Mouse (Mus musculus): Measurements from ENCODE around the gene Avil. TPM values are rescaled to one million over a fixed set of nuclear protein-coding genes. Genes with fewer than 3 reads are reported as not detected.
A peak's percentile ranks its signal among the peaks of the same experiment; 100 is the strongest.

The Avil gene
- polyA plus RNA-seq, 1 experiment from 2014 or later: 0.17 TPM

DNA sequence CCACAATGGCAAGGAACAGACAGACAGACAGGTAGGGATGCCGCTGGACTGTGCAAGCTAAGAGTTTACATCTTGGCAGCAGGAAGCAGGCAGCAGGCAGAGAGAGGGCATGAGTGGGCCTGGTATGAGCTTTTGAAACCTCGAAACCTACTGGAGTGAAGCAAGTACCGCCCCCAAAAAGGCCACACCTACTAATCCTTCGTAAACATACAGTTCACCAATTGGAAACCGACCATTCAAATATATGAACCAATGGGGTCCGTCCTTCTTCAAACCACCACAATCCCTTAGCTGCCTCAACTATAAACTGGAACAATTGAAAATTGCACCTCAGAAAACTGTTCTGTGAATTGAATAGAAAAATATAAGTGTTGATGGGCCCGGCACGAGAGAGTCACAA, 36.7 kb upstream of the Avil start:
- no peak overlapping the region for H3K4me2 ChIP-seq (replicated peaks; ENCODE audit: low read depth, low read length)
- H3K4me1 ChIP-seq (ENCODE audit: insufficient read depth, low read length): peaks cover 30% of the 10 kb centered on the region
- H3K9ac ChIP-seq (replicated peaks; ENCODE audit: low read length): no peak overlapping the region
- no peaks in the 10 kb centered on the region for H3K36me3 ChIP-seq (ENCODE audit: insufficient read depth, low read length)
- H3K27ac ChIP-seq (ENCODE audit: low read length): peak overlapping the region; percentile 91; the same call in 1 of the 2 replicates
- H3K9me3 ChIP-seq (ENCODE audit: low read length): no peaks in the 10 kb centered on the region
- no peaks in the 10 kb centered on the region for H3K27me3 ChIP-seq (ENCODE audit: insufficient read depth, low read length)
- 87% methylated on average over 8 of the region's 8 CpGs for WGBS
- no peak overlapping the region for H3K4me3 ChIP-seq (ENCODE audit: low read length)
- no peak for ATAC-seq (ENCODE audit: low FRiP score, low TSS enrichment)

DNA sequence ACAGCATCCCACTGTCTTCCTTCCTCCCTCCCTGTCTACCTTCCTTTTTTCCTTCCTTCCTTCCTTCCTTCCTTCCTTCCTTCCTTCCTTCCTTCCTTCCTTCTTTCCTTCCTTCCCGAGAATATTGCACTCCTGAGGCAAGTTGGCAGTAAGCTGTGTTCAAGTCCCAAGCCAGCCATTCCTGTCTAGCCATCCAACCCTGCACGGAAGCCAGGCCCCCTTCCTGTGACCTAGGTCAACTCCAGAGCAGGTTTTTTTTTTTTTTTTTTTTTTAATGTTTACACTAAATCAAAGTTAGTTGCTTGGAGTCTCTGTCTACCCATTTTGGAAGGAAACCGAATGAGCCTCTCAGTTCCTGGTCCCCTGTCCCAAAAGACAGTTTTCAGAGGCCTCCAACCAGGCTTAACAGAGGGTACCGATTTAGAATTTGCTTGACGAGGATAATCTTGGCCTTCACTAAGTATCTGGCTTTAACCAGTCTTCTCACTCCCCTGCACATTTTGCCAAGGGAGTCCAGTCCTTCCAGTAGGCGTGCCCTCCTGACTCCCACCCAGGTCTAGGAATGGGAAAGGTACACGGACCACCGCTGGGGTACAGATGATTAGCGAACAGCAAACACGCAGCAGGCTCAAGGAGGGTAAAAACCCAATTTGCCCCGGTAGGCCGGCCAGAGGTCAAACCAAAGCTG, 29.0 kb upstream of the Avil start:
- peak overlapping the region; percentile 2; the same call in 1 of the 2 replicates for H3K4me3 ChIP-seq (ENCODE audit: low read length)

DNA sequence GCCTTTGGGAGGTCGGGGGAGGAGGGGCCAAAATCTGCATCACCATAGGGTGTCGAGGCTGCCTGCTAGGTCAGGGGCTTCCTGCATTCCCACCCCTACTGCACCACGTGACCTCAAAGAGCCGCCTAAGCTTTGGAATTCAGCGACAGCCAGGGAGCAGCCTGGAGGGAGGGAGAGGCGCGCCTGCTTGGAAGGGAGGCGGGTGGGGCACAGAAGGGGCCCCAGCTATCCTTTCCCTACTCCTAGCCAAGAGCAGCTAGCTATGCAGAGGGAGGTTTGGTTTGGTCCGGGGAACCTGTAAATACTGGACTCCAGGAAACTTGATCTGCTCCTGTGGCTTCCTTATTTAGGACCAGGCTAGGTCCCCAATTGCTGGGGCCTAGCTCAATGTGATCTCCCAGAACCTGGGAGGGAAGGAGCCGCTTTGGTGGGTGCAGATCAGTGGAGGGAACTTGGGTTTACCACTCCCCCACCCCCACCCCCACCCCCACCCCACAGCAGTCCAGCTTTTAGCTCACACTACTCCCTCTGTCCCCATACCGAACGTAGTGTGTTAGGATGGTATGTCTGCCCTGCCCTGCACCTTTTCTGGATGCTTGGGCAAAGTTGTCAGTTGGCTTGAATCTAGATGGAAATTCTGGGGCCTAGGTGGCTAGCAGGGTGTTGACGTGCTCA, 28.3 kb upstream of the Avil start:
- Histone ChIP-seq H3K27me3 (ENCODE audit: insufficient read depth, low read length) (no peaks in the 10 kb centered on the region), H3K4me1 (ENCODE audit: insufficient read depth, low read length) (peaks cover 47% of the 10 kb centered on the region), H3K4me2 (replicated peaks; ENCODE audit: low read depth, low read length) (peak overlapping the region; percentile 41), H3K4me3 (ENCODE audit: low read length) (peak overlapping the region; percentile 2; the same call in 1 of the 2 replicates), H3K27ac (ENCODE audit: low read length) (peak overlapping the region; percentile 91), H3K36me3 (ENCODE audit: insufficient read depth, low read length) (no peaks in the 10 kb centered on the region), H3K9me3 (ENCODE audit: low read length) (no peaks in the 10 kb centered on the region), H3K9ac (replicated peaks; ENCODE audit: low read length) (peak overlapping the region; percentile 51; the same call in 1 of the 2 replicates)
- 9% methylated on average over 13 of the region's 13 CpGs for WGBS
- ATAC-seq (ENCODE audit: low FRiP score, low TSS enrichment): peak; percentile 92

More for the DNA sequence above, 29.0 kb upstream of the Avil start:
- Histone ChIP-seq H3K4me1 (ENCODE audit: insufficient read depth, low read length) (peaks cover 40% of the 10 kb centered on the region), H3K27ac (ENCODE audit: low read length) (peak overlapping the region; percentile 91), H3K9ac (replicated peaks; ENCODE audit: low read length) (peak overlapping the region; percentile 23; the same call in 1 of the 2 replicates), H3K27me3 (ENCODE audit: insufficient read depth, low read length) (no peaks in the 10 kb centered on the region), H3K4me2 (replicated peaks; ENCODE audit: low read depth, low read length) (peak overlapping the region; percentile 41), H3K9me3 (ENCODE audit: low read length) (no peaks in the 10 kb centered on the region), H3K36me3 (ENCODE audit: insufficient read depth, low read length) (no peaks in the 10 kb centered on the region)
- peak; percentile 60 for ATAC-seq (ENCODE audit: low FRiP score, low TSS enrichment)
- 6% methylated on average over 12 of the region's 12 CpGs for WGBS

DNA sequence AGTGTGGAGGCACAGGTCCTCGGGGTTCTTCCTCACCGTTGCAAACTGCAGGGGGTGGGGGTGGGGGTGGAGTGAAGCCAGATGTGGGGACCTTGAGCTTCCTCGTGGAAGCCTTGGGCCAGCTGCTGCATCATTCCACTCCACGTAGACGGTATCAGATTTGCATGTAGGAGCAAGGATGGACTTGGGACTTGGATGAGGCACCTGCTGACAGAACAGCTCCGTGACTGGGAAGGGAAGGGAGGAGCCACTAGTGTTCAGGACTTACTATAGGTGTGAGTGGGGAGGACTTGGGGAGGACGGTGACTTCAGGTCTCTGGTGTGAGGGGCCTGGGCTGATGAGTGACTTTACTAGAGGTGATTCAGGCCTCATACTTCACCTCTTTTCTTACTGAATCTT, 27.5 kb upstream of the Avil start:
- Histone ChIP-seq H3K36me3 (ENCODE audit: insufficient read depth, low read length) (no peaks in the 10 kb centered on the region), H3K27me3 (ENCODE audit: insufficient read depth, low read length) (no peaks in the 10 kb centered on the region), H3K4me1 (ENCODE audit: insufficient read depth, low read length) (peaks cover 54% of the 10 kb centered on the region), H3K4me3 (ENCODE audit: low read length) (no peak overlapping the region), H3K27ac (ENCODE audit: low read length) (peak overlapping the region; percentile 91), H3K4me2 (replicated peaks; ENCODE audit: low read depth, low read length) (no peak overlapping the region), H3K9ac (replicated peaks; ENCODE audit: low read length) (no peak overlapping the region), H3K9me3 (ENCODE audit: low read length) (no peaks in the 10 kb centered on the region)
- no peak for ATAC-seq (ENCODE audit: low FRiP score, low TSS enrichment)
- WGBS: 37% methylated on average over 7 of the region's 7 CpGs

DNA sequence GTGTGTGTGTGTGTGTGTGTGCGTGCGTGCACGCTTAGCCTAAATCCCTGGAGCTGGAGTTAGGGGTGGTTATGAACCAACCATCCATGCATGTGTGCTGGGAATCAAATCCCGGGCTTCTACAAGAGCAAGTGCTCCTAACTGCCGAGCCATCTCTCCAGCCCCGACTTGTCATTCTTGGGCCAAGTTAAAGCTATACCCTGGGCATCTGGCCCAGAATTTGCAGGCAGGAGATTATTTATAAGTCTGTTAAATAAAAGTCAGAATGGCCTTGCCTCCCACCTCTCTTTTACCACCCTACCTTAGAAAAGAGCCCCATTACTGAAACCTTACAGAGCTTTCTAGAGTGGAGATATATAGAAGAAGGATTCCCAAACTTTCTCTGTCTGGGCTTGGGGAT, 24.8 kb upstream of the Avil start:
- Histone ChIP-seq H3K27ac (ENCODE audit: low read length) (no peak overlapping the region), H3K4me2 (replicated peaks; ENCODE audit: low read depth, low read length) (no peak overlapping the region), H3K27me3 (ENCODE audit: insufficient read depth, low read length) (no peaks in the 10 kb centered on the region), H3K36me3 (ENCODE audit: insufficient read depth, low read length) (no peaks in the 10 kb centered on the region), H3K4me1 (ENCODE audit: insufficient read depth, low read length) (peaks cover 48% of the 10 kb centered on the region), H3K9ac (replicated peaks; ENCODE audit: low read length) (no peak overlapping the region), H3K9me3 (ENCODE audit: low read length) (no peaks in the 10 kb centered on the region), H3K4me3 (ENCODE audit: low read length) (no peak overlapping the region)
- WGBS: 88% methylated on average over 6 of the region's 6 CpGs
- no peak for ATAC-seq (ENCODE audit: low FRiP score, low TSS enrichment)

DNA sequence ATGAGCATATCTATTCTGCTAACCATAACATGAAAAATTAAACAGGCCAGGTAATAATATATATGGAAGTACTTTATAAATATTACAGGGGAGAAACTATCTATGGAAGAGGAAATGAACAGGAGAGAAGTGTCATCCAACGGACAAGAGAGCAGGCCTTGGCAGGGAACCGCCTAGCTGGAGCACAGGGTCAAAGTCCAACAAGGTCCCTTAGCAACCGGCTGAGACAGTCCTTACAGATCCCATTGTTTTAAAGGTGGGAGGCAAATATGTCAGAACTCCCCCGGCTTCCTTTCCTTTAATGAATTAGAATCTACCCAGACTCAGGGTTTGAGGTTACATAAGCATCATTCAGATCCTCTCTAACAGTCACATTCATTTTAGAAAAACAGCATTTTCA, 23.4 kb upstream of the Avil start:
- Histone ChIP-seq H3K4me1 (ENCODE audit: insufficient read depth, low read length) (peaks cover 48% of the 10 kb centered on the region), H3K27ac (ENCODE audit: low read length) (0 out of 2 replicates have a peak overlapping the region, but pooled peaks have one; percentile 1), H3K36me3 (ENCODE audit: insufficient read depth, low read length) (no peaks in the 10 kb centered on the region), H3K9me3 (ENCODE audit: low read length) (no peaks in the 10 kb centered on the region), H3K4me2 (replicated peaks; ENCODE audit: low read depth, low read length) (no peak overlapping the region), H3K9ac (replicated peaks; ENCODE audit: low read length) (no peak overlapping the region), H3K27me3 (ENCODE audit: insufficient read depth, low read length) (no peaks in the 10 kb centered on the region), H3K4me3 (ENCODE audit: low read length) (no peak overlapping the region)
- WGBS: 20% methylated on average over 4 of the region's 4 CpGs
- no peak for ATAC-seq (ENCODE audit: low FRiP score, low TSS enrichment)

DNA sequence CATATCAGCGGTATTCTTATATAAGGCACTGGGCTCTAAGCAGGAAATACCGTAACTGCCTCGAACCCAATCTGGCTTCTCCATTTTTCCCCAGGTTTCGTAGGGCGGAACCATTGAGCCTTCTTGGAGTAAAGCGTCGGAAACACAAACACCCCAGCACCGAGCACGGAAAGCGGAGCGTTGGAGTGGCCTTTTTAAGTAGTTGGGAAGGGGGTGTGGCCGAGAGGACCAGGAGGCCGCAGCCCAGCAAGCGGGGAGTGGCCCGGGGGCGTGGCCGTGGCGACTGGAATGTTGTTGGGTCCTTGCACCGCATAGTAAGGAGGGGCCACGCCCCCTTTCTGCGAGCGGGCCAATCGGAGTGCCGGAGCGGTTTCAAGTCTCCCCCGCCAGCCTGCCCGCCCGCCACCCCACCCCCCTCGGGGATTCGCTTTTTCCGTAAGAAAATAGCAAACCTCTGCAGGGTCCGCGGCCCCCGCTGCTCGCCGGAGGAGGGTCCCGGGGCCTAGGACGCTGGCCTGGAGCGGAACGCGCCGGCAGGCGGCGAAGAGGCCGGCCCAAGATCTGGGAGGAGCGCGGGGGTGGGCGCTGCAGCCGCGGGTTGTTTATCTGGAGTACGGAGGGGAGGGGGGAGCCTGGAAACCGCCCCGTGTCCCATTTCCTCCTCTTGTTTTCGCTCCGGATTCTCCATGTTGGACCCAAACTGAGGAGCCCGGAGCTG, 22.1 kb upstream of the Avil start, which contains the start of gene Ctdsp2:
TSS of gene Ctdsp2 (plus strand) at position 441 of the 718 bp plus-strand sequence.
- peak; percentile 92 for ATAC-seq (ENCODE audit: low FRiP score, low TSS enrichment)
- Histone ChIP-seq H3K9me3 (ENCODE audit: low read length) (no peaks in the 10 kb centered on the region), H3K4me1 (ENCODE audit: insufficient read depth, low read length) (peaks cover 48% of the 10 kb centered on the region), H3K36me3 (ENCODE audit: insufficient read depth, low read length) (peaks cover 3% of the 10 kb centered on the region; the same call in 1 of the 2 replicates), H3K9ac (replicated peaks; ENCODE audit: low read length) (peak within 1 kb of the TSS; percentile 99), H3K4me2 (replicated peaks; ENCODE audit: low read depth, low read length) (peak within 1 kb of the TSS; percentile 97), H3K27me3 (ENCODE audit: insufficient read depth, low read length) (no peaks in the 10 kb centered on the region), H3K4me3 (ENCODE audit: low read length) (peak within 1 kb of the TSS; percentile 99), H3K27ac (ENCODE audit: low read length) (peak within 1 kb of the TSS; percentile 99)
- WGBS: under 1% methylated on average over 53 of the region's 56 CpGs

DNA sequence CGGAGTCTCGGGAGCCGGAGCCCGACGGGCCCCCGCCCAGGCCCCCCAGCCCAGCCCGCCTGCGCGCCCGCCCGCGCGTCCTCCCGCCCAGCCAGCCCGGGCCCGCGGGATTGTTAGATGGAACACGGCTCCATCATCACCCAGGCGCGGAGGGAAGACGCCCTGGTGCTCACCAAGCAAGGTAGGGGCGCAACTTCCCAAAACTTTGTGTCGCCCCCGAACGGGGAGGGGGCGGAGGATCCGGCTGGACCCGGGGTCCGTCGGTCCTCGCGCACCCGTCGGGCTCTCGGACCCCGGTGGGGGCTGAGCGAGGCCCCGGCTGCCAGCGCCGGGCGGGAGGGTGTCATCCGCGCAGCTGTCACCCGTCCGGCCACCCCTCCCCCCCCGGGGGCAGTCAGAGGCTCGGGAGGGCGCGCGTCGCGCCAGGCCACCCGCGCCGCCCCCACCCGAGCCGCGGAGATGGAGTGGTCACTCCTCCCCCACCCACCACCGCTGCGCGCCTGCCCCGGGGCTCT, 21.3 kb upstream of the Avil start:
- H3K4me1 ChIP-seq (ENCODE audit: insufficient read depth, low read length): peaks cover 56% of the 10 kb centered on the region
- ATAC-seq (ENCODE audit: low FRiP score, low TSS enrichment): peak; percentile 5
- WGBS: under 1% methylated on average over 32 of the region's 62 CpGs

DNA sequence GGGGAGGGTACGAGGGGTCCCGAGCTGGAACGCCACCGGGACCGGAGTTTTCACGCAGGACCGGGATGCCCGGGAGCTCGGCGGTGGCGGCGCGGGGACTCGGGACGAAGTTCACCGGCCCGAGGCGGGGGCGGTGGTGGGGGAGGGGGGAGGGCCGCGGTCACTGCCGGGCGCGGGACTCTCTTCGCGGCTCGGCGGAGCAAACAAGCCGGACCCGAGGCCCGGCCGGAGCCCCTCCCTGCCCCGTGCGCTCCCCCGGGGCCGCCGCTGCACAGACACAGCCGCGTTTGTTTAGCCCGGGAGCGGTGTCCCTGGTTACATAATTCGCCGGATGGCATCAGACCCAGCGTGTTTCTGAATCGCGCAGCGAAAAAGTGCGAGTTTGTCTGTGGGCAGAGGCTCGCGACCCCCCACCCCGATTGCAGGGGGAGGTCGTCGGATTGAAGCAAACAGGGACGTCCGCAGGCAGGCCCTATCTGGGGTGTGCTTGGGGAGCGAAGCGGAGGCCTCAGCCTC, 20.8 kb upstream of the Avil start:
- Histone ChIP-seq H3K27ac (ENCODE audit: low read length) (peak overlapping the region; percentile 99), H3K4me3 (ENCODE audit: low read length) (peak overlapping the region; percentile 99), H3K4me2 (replicated peaks; ENCODE audit: low read depth, low read length) (peak overlapping the region; percentile 97), H3K9ac (replicated peaks; ENCODE audit: low read length) (peak overlapping the region; percentile 99), H3K27me3 (ENCODE audit: insufficient read depth, low read length) (no peaks in the 10 kb centered on the region), H3K36me3 (ENCODE audit: insufficient read depth, low read length) (peaks cover 3% of the 10 kb centered on the region; the same call in 1 of the 2 replicates), H3K9me3 (ENCODE audit: low read length) (no peaks in the 10 kb centered on the region), H3K4me1 (ENCODE audit: insufficient read depth, low read length) (peaks cover 61% of the 10 kb centered on the region)
- ATAC-seq (ENCODE audit: low FRiP score, low TSS enrichment): no peak
- WGBS: under 1% methylated on average over 40 of the region's 57 CpGs

More for the DNA sequence above, 21.3 kb upstream of the Avil start:
- H3K27ac ChIP-seq (ENCODE audit: low read length): peak overlapping the region; percentile 99
- H3K9ac ChIP-seq (replicated peaks; ENCODE audit: low read length): peak overlapping the region; percentile 99
- peaks cover 3% of the 10 kb centered on the region; the same call in 1 of the 2 replicates for H3K36me3 ChIP-seq (ENCODE audit: insufficient read depth, low read length)
- H3K4me2 ChIP-seq (replicated peaks; ENCODE audit: low read depth, low read length): peak overlapping the region; percentile 97
- no peaks in the 10 kb centered on the region for H3K27me3 ChIP-seq (ENCODE audit: insufficient read depth, low read length)
- H3K4me3 ChIP-seq (ENCODE audit: low read length): peak overlapping the region; percentile 99
- H3K9me3 ChIP-seq (ENCODE audit: low read length): no peaks in the 10 kb centered on the region
